Mouse (Mus musculus): ENCODE results near the gene Trip6.

DNA sequence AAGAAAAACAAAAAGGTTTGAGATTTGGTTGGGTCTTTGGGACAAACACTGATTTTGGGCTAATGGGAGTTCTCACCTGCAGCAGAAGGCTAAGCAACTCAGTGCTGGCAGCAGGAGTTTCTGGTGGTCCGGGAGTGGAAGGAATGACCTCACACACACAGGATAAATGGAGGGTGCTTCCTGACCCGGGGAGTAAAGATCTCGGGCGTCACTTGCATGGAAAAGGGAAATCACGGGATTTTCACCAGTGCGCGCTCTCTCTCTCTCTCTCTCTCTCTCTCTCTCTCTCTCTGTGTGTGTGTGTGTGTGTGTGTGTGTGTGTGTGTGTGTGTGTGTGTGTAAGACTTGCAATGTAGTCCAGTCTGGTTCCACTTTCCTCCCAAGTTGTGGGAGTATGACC lies 33.7 kb upstream of the Trip6 start:
- no peak for TF ChIP-seq POLR2A (IDR thresholded peaks at IDR 0.05; ENCODE audit: low read depth, low read length)
- no peak for TF ChIP-seq TCF12 (IDR thresholded peaks at IDR 0.05; ENCODE audit: low read depth, low read length)
- no peak for TF ChIP-seq CTCF (conservative IDR thresholded peaks at IDR 0.05 in 1 of 2, IDR thresholded peaks at IDR 0.05 in 1 of 2; ENCODE audit: low read depth in 2 of 2, low read length in 2 of 2)
- no peak for TF ChIP-seq TBP (conservative IDR thresholded peaks at IDR 0.05; ENCODE audit: low read depth, low read length)
- no peak for TF ChIP-seq ZMIZ1 (IDR thresholded peaks at IDR 0.05; ENCODE audit: low read depth, low read length)
- TF ChIP-seq EP300 (IDR thresholded peaks at IDR 0.05; ENCODE audit: low read length): no peak
